Mouse (Mus musculus) kidney, postnatal 0 days (tissue): ENCODE results near the gene Cdkn2a. TPM values are rescaled to one million over a fixed set of nuclear protein-coding genes. Genes with fewer than 3 reads are reported as not detected.

ENCODE experiments used
- ATAC-seq: fragments of 200-750 bp; cut with Nextera tagmentation; replicated peaks from 2 replicates; pipeline ENCODE4 v1.8.0; 2017; ENCODE audit warnings: low read depth, moderate number of reproducible peaks, moderate TSS enrichment, moderate library complexity; ENCODE audit not compliant: low FRiP score
- DNase-seq: peaks from one replicate; pipeline ENCODE4 v3.0.0-alpha.2; 2016; ENCODE audit warnings: low spot score
- H3K27ac ChIP-seq: fragments of 300-500 bp; sonication (generic); 2 replicates; pipeline ENCODE4 v1.5.1; 2014; ENCODE audit warnings: mild to moderate bottlenecking
- H3K27me3 ChIP-seq: fragments of 300-500 bp; sonication (generic); 2 replicates; pipeline ENCODE4 v1.6.1; 2014; ENCODE audit warnings: low read length, mixed read lengths; ENCODE audit not compliant: insufficient read depth
- H3K36me3 ChIP-seq: fragments of 300-500 bp; sonication (generic); 2 replicates; pipeline ENCODE4 v1.6.1; 2014; ENCODE audit warnings: low read length, mixed read lengths; ENCODE audit not compliant: insufficient read depth
- H3K4me1 ChIP-seq: fragments of 300-500 bp; sonication (generic); replicated peaks from 2 replicates; pipeline ENCODE4 v1.6.1; 2014; ENCODE audit warnings: antibody characterized with exemption, low read length, mixed read lengths; ENCODE audit not compliant: insufficient read depth
- H3K4me2 ChIP-seq: fragments of 300-500 bp; sonication (generic); 2 replicates; pipeline ENCODE4 v1.6.1; 2014; ENCODE audit warnings: mild to moderate bottlenecking, low read length, moderate library complexity, mixed read lengths
- H3K4me3 ChIP-seq: fragments of 300-500 bp; sonication (generic); replicated peaks from 2 replicates; pipeline ENCODE4 v1.5.1; 2014; ENCODE audit warnings: low read depth, low read length
- H3K9ac ChIP-seq: fragments of 300-500 bp; sonication (generic); 2 replicates; pipeline ENCODE4 v1.6.1; 2014; ENCODE audit warnings: low read depth, low read length
- H3K9me3 ChIP-seq: fragments of 300-500 bp; sonication (generic); replicated peaks from 2 replicates; pipeline ENCODE4 v1.6.1; 2016; ENCODE audit warnings: low read length, inconsistent platforms, mixed read lengths
- CTCF ChIP-seq: IDR thresholded peaks from 2 replicates; pipeline ENCODE4 v1.5.1; 2016; ENCODE audit warnings: antibody characterized with exemption, low read depth, mild to moderate bottlenecking, moderate library complexity
- WGBS: fragments of 180-500 bp; shearing (Covaris S2); extraction: QIAGEN DNeasy Blood & Tissue Kit; methylation state at CpG from one replicate; pipeline ENCODE4 v1.1.7; 2014; 5-methylcytosine and 5-hydroxymethylcytosine counted together
- polyA plus RNA-seq: library from polyadenylated mRNA; unstranded; fragments of >200 nt; fragmentation: Nextera tagmentation; extraction: Ambion mirVana; gene quantifications from 2 replicates; pipeline ENCODE4 v1.2.1, GENCODE M21; 2015

Gene Cdkn2a
- polyA plus RNA-seq, 1 experiment from 2014 or later = not detected

DNA sequence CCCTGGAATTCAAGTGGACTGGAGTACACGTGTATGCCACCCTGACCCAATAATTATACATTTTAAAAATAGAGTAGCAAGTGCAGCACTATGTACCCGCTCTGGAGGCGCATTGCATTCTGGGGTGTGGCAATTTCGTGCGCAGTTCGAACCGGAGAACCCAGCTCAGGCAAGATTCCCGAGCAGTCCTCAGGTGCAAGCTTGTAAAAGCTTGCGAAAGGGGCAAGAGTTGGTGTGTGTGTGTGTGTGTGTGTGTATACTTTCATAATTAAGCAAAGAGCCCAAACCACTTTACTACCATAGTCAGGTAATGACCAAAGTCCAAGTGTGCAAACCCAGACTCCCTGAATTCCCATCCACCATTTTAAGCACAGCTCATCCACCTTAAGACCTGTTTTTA lies 20.9 kb downstream of the Cdkn2a start:
- Histone ChIP-seq H3K4me3 (no peak overlapping the region), H3K36me3 (no peaks in the 10 kb centered on the region), H3K27ac (no peak overlapping the region), H3K4me1 (no peaks in the 10 kb centered on the region), H3K9ac (no peak overlapping the region), H3K9me3 (no peaks in the 10 kb centered on the region), H3K27me3 (peaks cover 75% of the 10 kb centered on the region), H3K4me2 (no peak overlapping the region)
- under 1% methylated on average over 9 of the region's 9 CpGs for WGBS
- ATAC-seq (no peak), DNase-seq (no peak)
- no peak for TF ChIP-seq CTCF

DNA sequence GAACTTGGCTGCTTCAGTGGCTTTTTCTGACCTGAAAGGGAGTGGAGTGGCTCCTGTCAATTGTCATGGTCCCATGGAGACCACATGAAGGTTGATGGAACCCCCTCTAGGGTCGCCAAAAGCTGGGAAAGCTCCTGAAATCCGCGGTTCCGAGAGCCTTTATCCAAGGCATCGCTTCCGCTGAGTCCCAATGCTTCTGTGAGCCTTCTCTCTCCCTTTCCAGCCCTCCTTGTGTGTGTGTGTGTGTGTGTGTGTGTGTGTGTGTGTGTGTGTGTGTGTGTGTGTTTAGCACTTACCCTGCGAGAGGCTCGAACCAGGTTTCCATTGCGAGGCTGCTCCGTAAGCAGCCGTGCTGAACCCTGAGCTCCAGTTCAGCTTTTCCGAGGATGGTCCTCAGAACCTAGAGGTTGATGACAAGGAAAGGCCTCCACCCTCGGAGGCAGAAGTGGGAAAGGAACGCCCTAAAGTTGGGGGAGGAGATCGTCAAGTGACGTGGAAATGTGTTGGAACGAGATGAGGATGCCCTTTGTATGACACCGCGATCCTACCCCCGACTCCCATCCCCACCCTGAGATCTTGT lies 21.4 kb downstream of the Cdkn2a start:
- ATAC-seq = no peak
- Histone ChIP-seq H3K27ac (no peak overlapping the region), H3K9ac (no peak overlapping the region), H3K4me2 (no peak overlapping the region), H3K4me1 (no peaks in the 10 kb centered on the region), H3K27me3 (peaks cover 71% of the 10 kb centered on the region), H3K36me3 (no peaks in the 10 kb centered on the region), H3K9me3 (no peaks in the 10 kb centered on the region), H3K4me3 (no peak overlapping the region)
- DNase-seq = no peak
- WGBS = under 1% methylated on average over 20 of the region's 20 CpGs
- TF ChIP-seq CTCF = no peak

DNA sequence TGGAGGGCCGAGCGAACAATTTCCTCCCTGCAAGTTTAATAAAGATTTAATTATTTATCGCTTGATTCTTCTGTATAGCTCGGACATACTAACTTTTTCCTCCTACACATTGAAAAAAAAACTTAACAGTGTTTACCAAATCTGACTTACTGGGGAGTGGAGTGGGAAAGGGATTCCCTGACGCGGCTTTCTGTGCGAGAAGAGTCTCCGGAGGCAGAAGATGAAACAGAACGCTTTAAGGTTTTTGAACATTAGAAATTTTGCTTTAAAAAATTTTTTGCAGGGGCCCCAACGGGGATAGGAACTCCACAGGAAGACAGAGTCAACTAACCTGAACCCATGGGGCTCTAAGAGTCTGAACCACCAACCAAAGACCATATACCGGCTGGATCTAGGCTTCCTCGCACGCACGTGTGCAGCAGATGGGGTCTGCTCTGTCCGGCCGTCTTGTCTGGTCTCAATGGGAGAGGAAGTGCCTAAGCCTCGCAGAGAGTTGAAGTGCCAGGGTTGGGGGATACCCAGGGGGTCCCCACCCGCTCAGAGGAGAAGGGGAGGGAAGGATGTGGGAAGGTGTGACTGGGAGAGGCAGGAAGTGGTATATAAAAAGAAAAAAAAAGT lies 22.2 kb downstream of the Cdkn2a start:
- no peak overlapping the region for H3K4me3 ChIP-seq
- TF ChIP-seq CTCF = no peak
- H3K27me3 ChIP-seq = peaks cover 62% of the 10 kb centered on the region
- WGBS = 5% methylated on average over 18 of the region's 18 CpGs
- no peaks in the 10 kb centered on the region for H3K36me3 ChIP-seq
- H3K4me2 ChIP-seq = no peak overlapping the region
- DNase-seq = no peak
- H3K9me3 ChIP-seq = no peaks in the 10 kb centered on the region
- no peaks in the 10 kb centered on the region for H3K4me1 ChIP-seq
- no peak overlapping the region for H3K27ac ChIP-seq
- no peak overlapping the region for H3K9ac ChIP-seq
- ATAC-seq = no peak

DNA sequence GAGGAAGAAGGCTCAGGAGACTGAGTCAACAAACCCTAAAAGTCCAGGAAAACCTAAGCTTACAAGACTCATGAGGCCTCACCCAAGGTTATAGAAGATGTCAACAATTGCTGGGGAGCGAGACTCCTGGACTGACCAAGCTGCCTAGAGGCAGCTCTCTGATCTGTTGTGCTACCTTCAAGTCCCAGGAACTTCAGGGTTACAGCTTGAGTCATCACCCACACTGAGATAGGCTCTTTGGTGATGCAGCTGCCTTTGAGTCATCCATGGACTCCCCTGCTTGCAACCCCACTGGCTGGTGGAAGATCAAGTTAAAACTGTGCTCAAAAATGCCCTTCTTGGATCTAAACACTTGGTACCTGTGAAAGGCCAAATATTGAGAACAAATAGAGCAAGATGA lies 36.7 kb downstream of the Cdkn2a start:
- 67% methylated on average over 1 of the region's 1 CpGs for WGBS
- ATAC-seq (no peak), DNase-seq (no peak)
- no peak overlapping the region for H3K4me3 ChIP-seq
- H3K36me3 ChIP-seq = no peaks in the 10 kb centered on the region
- no peak for TF ChIP-seq CTCF
- no peaks in the 10 kb centered on the region for H3K27me3 ChIP-seq
- no peaks in the 10 kb centered on the region for H3K4me1 ChIP-seq
- H3K9ac ChIP-seq = no peak overlapping the region
- H3K4me2 ChIP-seq = no peak overlapping the region
- no peaks in the 10 kb centered on the region for H3K9me3 ChIP-seq
- H3K27ac ChIP-seq = no peak overlapping the region

GRCm38 (mm10) chr4:89234446-89234845 lies 60.0 kb downstream of the Cdkn2a start:
- H3K9ac ChIP-seq = no peak overlapping the region
- ATAC-seq (no peak), DNase-seq (no peak)
- H3K27me3 ChIP-seq = no peaks in the 10 kb centered on the region
- H3K4me2 ChIP-seq = no peak overlapping the region
- H3K4me3 ChIP-seq = no peak overlapping the region
- no peak for TF ChIP-seq CTCF
- WGBS = 89% methylated on average over 8 of the region's 8 CpGs
- no peaks in the 10 kb centered on the region for H3K4me1 ChIP-seq
- no peaks in the 10 kb centered on the region for H3K9me3 ChIP-seq
- no peak overlapping the region for H3K27ac ChIP-seq
- H3K36me3 ChIP-seq = no peaks in the 10 kb centered on the region

Other genes starting within 250 kb of the Cdkn2a start
- gene Mtap, start 157.5 kb downstream of the Cdkn2a start, polyA plus RNA-seq = 49.1 and 57.6 TPM in 2 replicates
- 3.3 and 4.9 TPM in 2 replicates for gene Cdkn2b, start 16.4 kb upstream of the Cdkn2a start, polyA plus RNA-seq